In the genomic region with DNA sequence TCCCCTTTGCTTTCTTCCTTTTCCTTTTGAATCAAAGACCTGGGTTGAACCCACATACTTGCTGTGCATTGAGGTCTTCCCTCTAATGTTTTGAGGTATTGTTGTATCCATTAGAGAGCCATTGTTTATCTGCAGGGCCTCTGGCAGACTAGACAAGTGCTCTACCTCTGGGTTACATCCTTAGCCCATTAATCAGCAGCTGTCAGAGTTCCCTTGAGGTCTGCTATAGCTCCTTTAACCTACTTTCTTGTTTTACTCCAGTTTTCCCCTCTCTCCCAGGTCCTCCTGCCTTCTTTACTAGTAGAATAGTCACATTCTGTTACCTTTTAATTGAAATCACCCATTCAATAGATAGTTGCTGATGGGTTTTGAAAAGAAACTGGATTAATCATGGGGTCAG, we compare ENCODE assay signal across 20 mouse cellular contexts.
DNase-seq lines count a peak whose midpoint lies in the region; ATAC-seq and TF ChIP-seq lines count a peak whose summit lies in the region.
"Had no signal": no experiment of that assay in that cellular context is flagged by ENCODE, and none has a peak within 500 bp of the region (broad histone marks: within the 10 kb centered on the region; RNA-seq: fewer than 3 reads in every experiment).

No protein-coding gene starts in this region.

- no peak for TF ChIP-seq EP300 in heart, postnatal 0 days (IDR thresholded peaks at IDR 0.05; ENCODE audit: low read depth)

- ATAC-seq in heart, embryonic 12.5 days (ENCODE audit: insufficient number of reproducible peaks, low FRiP score): no peak
- no peak for ATAC-seq in heart, postnatal 0 days (ENCODE audit: insufficient read depth, low read depth)
- ATAC-seq: forebrain, embryonic 16.5 days; midbrain, embryonic 16.5 days had no signal

- H3K27ac ChIP-seq in heart, embryonic 12.5 days (ENCODE audit: poor library complexity, severe bottlenecking): peak overlapping the region; percentile 36; the same call in 1 of the 2 replicates
- H3K27ac ChIP-seq in heart, postnatal 0 days (ENCODE audit: low read depth): 0 out of 2 replicates have a peak overlapping the region, but pooled peaks have one; percentile 20
- peak overlapping the region; percentile 27; the same call in 1 of the 2 replicates for H3K27ac ChIP-seq in brown adipose tissue, adult 24 weeks (replicated peaks; ENCODE audit: low read depth, low read length)
- H3K27ac ChIP-seq: kidney, embryonic 15.5 days; layer of hippocampus, adult 2 months; left cerebral cortex, adult 2 months; limb, embryonic 12.5 days; liver, embryonic 15.5 days; lung, embryonic 15.5 days; neural tube, embryonic 12.5 days had no signal

- peaks cover 52% of the 10 kb centered on the region for H3K4me1 ChIP-seq in heart, embryonic 12.5 days (replicated peaks)
- peaks cover 23% of the 10 kb centered on the region for H3K4me1 ChIP-seq in heart, postnatal 0 days (ENCODE audit: control insufficient read depth, insufficient read depth)
- peaks cover 29% of the 10 kb centered on the region for H3K4me1 ChIP-seq in brown adipose tissue, adult 24 weeks (ENCODE audit: control insufficient read depth, insufficient read depth, insufficient read length, low read length)
- peaks cover 20% of the 10 kb centered on the region for H3K4me1 ChIP-seq in lung, adult 2 months (ENCODE audit: control insufficient read depth, insufficient read depth, low read length)

- TF ChIP-seq CTCF in heart, postnatal 0 days (IDR thresholded peaks at IDR 0.05; ENCODE audit: low read depth): no peak
- no peak for TF ChIP-seq CTCF in lung, adult 2 months (IDR thresholded peaks at IDR 0.05; ENCODE audit: insufficient read depth, low read length)

- no peak for TF ChIP-seq POLR2A in lung, adult 2 months (IDR thresholded peaks at IDR 0.05; ENCODE audit: borderline replicate concordance, extremely low read depth, low read depth, low read length)

- H3K36me3 ChIP-seq in heart, embryonic 12.5 days: 0 out of 2 replicates have a peak, but pooled peaks cover 4% of the 10 kb centered on the region
- no peaks in the 10 kb centered on the region for H3K36me3 ChIP-seq in heart, postnatal 0 days (replicated peaks; ENCODE audit: control insufficient read depth, insufficient read depth, low read length)
- H3K36me3 ChIP-seq: kidney, embryonic 15.5 days; limb, embryonic 12.5 days; liver, embryonic 15.5 days; lung, embryonic 15.5 days; neural tube, embryonic 12.5 days had no signal

- H3K4me2 ChIP-seq in heart, embryonic 12.5 days: no peak overlapping the region
- H3K4me2 ChIP-seq in heart, postnatal 0 days (ENCODE audit: low read depth, low read length): no peak overlapping the region
- H3K4me2 ChIP-seq: kidney, embryonic 15.5 days; limb, embryonic 12.5 days; liver, embryonic 15.5 days; lung, embryonic 15.5 days; midbrain, embryonic 11.5 days; neural tube, embryonic 12.5 days had no signal

- H3K9me3 ChIP-seq in heart, embryonic 12.5 days (replicated peaks): no peaks in the 10 kb centered on the region
- no peaks in the 10 kb centered on the region for H3K9me3 ChIP-seq in heart, postnatal 0 days (replicated peaks; ENCODE audit: control insufficient read depth, low read length)
- H3K9me3 ChIP-seq: kidney, embryonic 15.5 days; limb, embryonic 12.5 days; liver, embryonic 15.5 days; lung, embryonic 15.5 days; neural tube, embryonic 12.5 days had no signal

- no peak for DNase-seq in heart, adult 8-10 months (ENCODE audit: low spot score)
- DNase-seq in heart, postnatal 0 days (ENCODE audit: low spot score): no peak
- DNase-seq in heart, adult 9 months (ENCODE audit: low spot score in 2 of 2): no peak
- peak; percentile 55 for DNase-seq in 3T3-L1 (ENCODE audit: low read depth, low spot score)
- no peak for DNase-seq in lung, adult 2 months
- DNase-seq: cerebellum, adult 2 months; right cerebral cortex, postnatal 4 days had no signal

- no peaks in the 10 kb centered on the region for H3K27me3 ChIP-seq in heart, embryonic 12.5 days (replicated peaks)
- no peaks in the 10 kb centered on the region for H3K27me3 ChIP-seq in heart, postnatal 0 days (ENCODE audit: control insufficient read depth, insufficient read depth, low read length)
- H3K27me3 ChIP-seq: kidney, embryonic 15.5 days; lung, embryonic 15.5 days; neural tube, embryonic 12.5 days had no signal

- H3K9ac ChIP-seq in heart, embryonic 12.5 days: 0 out of 2 replicates have a peak overlapping the region, but pooled peaks have one; percentile 10
- no peak overlapping the region for H3K9ac ChIP-seq in heart, postnatal 0 days (replicated peaks; ENCODE audit: low read depth, low read length)
- H3K9ac ChIP-seq: kidney, embryonic 15.5 days; limb, embryonic 12.5 days; liver, embryonic 15.5 days; lung, embryonic 15.5 days; neural tube, embryonic 12.5 days had no signal

- no peak overlapping the region for H3K4me3 ChIP-seq in heart, embryonic 12.5 days
- H3K4me3 ChIP-seq in heart, postnatal 0 days (ENCODE audit: low read depth, low read length): no peak overlapping the region
- no peak overlapping the region for H3K4me3 ChIP-seq in brown adipose tissue, adult 24 weeks (ENCODE audit: insufficient read depth, low read depth, low read length)
- no peak overlapping the region for H3K4me3 ChIP-seq in lung, adult 2 months (replicated peaks; ENCODE audit: extremely low read depth, low read depth, low read length)
- H3K4me3 ChIP-seq: erythroblast, embryonic 14.5 days; kidney, embryonic 15.5 days; layer of hippocampus, adult 2 months; left cerebral cortex, adult 2 months; limb, embryonic 12.5 days; liver, embryonic 15.5 days; lung, embryonic 15.5 days; neural tube, embryonic 12.5 days had no signal
